ENCODE assay signal across 9 mouse cellular contexts in the genomic region with DNA sequence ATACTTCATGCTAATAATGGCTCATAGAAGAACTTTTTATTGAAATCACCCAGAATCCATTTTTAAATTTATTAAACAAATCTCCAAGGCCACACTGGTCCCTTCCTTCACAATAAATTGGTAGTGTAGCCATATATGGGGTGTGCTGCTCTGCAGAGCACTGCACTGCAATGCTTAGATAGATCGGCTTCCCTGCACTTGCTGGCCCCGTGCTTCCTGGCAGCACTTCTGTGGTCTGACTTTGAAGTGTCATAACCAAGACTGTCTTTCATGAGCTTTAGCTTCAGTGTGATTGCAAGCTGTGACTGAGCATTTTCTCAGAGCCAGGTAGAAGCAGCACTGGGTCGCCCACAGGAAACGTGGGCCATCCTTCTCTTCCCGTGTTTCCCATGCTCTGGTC. TPM values are rescaled to one million over a fixed set of nuclear protein-coding genes. Genes with fewer than 3 reads are reported as not detected.
DNase-seq lines count a peak whose midpoint lies in the region; ATAC-seq and TF ChIP-seq lines count a peak whose summit lies in the region.
"Had no signal": no experiment of that assay in that cellular context is flagged by ENCODE, and none has a peak within 500 bp of the region (broad histone marks: within the 10 kb centered on the region; RNA-seq: fewer than 3 reads in every experiment).

No protein-coding gene starts in this region.

- H3K9me3 ChIP-seq in liver, embryonic 15.5 days (replicated peaks), result no peaks in the 10 kb centered on the region
- no peaks in the 10 kb centered on the region for H3K9me3 ChIP-seq in midbrain, embryonic 16.5 days (replicated peaks; ENCODE audit: control insufficient read depth, low read length, poor library complexity, severe bottlenecking)
- H3K9me3 ChIP-seq: neural tube, embryonic 13.5 days had no signal

- 54% methylated on average over 5 of the region's 5 CpGs for WGBS in kidney, adult 2 months
- 19% methylated on average over 5 of the region's 5 CpGs for WGBS in liver, embryonic 15.5 days (ENCODE audit: insufficient replicate concordance)
- 78% methylated on average over 5 of the region's 5 CpGs for WGBS in midbrain, embryonic 16.5 days

- H3K9ac ChIP-seq in liver, embryonic 15.5 days, result no peak overlapping the region
- no peak overlapping the region for H3K9ac ChIP-seq in midbrain, embryonic 16.5 days (ENCODE audit: low read depth, low read length)
- H3K9ac ChIP-seq: neural tube, embryonic 13.5 days had no signal

- H3K4me3 ChIP-seq in kidney, adult 2 months (ENCODE audit: insufficient read depth, low read depth, low read length), result no peak overlapping the region
- H3K4me3 ChIP-seq in liver, embryonic 15.5 days (replicated peaks), result no peak overlapping the region
- H3K4me3 ChIP-seq in midbrain, embryonic 16.5 days (ENCODE audit: low read depth, low read length), result no peak overlapping the region
- H3K4me3 ChIP-seq: neural tube, embryonic 13.5 days had no signal

- no peaks in the 10 kb centered on the region for H3K27me3 ChIP-seq in kidney, adult 2 months (replicated peaks; ENCODE audit: control insufficient read depth, insufficient read depth, low read length)
- H3K27me3 ChIP-seq in liver, embryonic 15.5 days, result no peaks in the 10 kb centered on the region
- H3K27me3 ChIP-seq in midbrain, embryonic 16.5 days (ENCODE audit: control insufficient read depth, insufficient read depth, low read depth, low read length), result no peaks in the 10 kb centered on the region
- H3K27me3 ChIP-seq: neural tube, embryonic 13.5 days had no signal

- ATAC-seq in liver, embryonic 15.5 days (ENCODE audit: insufficient read depth), result peak; percentile 52
- ATAC-seq in midbrain, embryonic 16.5 days, result no peak

- H3K4me1 ChIP-seq in kidney, adult 2 months (ENCODE audit: control insufficient read depth, insufficient read depth, low read length), result peaks cover 15% of the 10 kb centered on the region; the same call in 1 of the 2 replicates
- H3K4me1 ChIP-seq in liver, embryonic 15.5 days (replicated peaks), result peaks cover 52% of the 10 kb centered on the region
- peaks cover 23% of the 10 kb centered on the region for H3K4me1 ChIP-seq in midbrain, embryonic 16.5 days (ENCODE audit: control insufficient read depth, insufficient read depth, low read length)

- TF ChIP-seq CTCF in kidney, adult 2 months (conservative IDR thresholded peaks at IDR 0.05; ENCODE audit: insufficient read depth, insufficient read length, low read depth, low read length), result no peak

- H3K4me2 ChIP-seq in liver, embryonic 15.5 days, result no peak overlapping the region
- no peak overlapping the region for H3K4me2 ChIP-seq in midbrain, embryonic 16.5 days (ENCODE audit: low read length)
- H3K4me2 ChIP-seq: neural tube, embryonic 13.5 days had no signal

- no peak for TF ChIP-seq POLR2A in kidney, adult 2 months (IDR thresholded peaks at IDR 0.05; ENCODE audit: low read depth, low read length)

- no peaks in the 10 kb centered on the region for H3K36me3 ChIP-seq in kidney, adult 2 months (ENCODE audit: control insufficient read depth, insufficient read depth, low read length)
- 0 out of 2 replicates have a peak, but pooled peaks cover 5% of the 10 kb centered on the region for H3K36me3 ChIP-seq in liver, embryonic 15.5 days (replicated peaks)
- H3K36me3 ChIP-seq in midbrain, embryonic 16.5 days (ENCODE audit: control insufficient read depth, insufficient read depth, low read length), result no peaks in the 10 kb centered on the region
- H3K36me3 ChIP-seq: neural tube, embryonic 13.5 days had no signal

- peak; percentile 30 for DNase-seq in kidney, postnatal 10 days
- DNase-seq in kidney, adult 2 months, result no peak
- peak; percentile 55 for DNase-seq in heart, adult 8-10 months (ENCODE audit: low spot score)
- peak; percentile 71 for DNase-seq in thymus, postnatal 14 days
- no peak for DNase-seq in right cerebral cortex, postnatal 25 days
- no peak for DNase-seq in testis, postnatal 14 days (ENCODE audit: low spot score)

- no peak overlapping the region for H3K27ac ChIP-seq in kidney, adult 2 months (ENCODE audit: insufficient read depth, low read depth, low read length)
- H3K27ac ChIP-seq in liver, embryonic 15.5 days (replicated peaks), result no peak overlapping the region
- no peak overlapping the region for H3K27ac ChIP-seq in midbrain, embryonic 16.5 days (ENCODE audit: low read length)
- H3K27ac ChIP-seq: neural tube, embryonic 13.5 days had no signal

RNA-seq across cellular contexts. Expression of gene Ppp1r12a, which starts 5.8 kb away (rescaled TPM):
- polyA plus RNA-seq in kidney, adult 2 months (2012; rRNA removed), result 14.3 and 18.1 TPM in 2 replicates
- total RNA-seq in heart, adult 8-10 months (2022), result 10 to 100 TPM; 53.4 to 61.5 (median 57.1) TPM
- 30.4 and 31.5 TPM in 2 replicates for polyA plus RNA-seq in liver, embryonic 15.5 days (2015; fragmentation: Nextera tagmentation; extraction: Ambion mirVana)
- 71.0 and 75.9 TPM in 2 replicates for polyA plus RNA-seq in midbrain, embryonic 16.5 days (2015; fragmentation: Nextera tagmentation; extraction: Ambion mirVana)

Comparison
In these comparisons a context has a peak if more than half of its experiments do, and no peak if none do; other contexts are left out.
1. DNase-seq: peak in kidney, postnatal 10 days (single experiment), heart, adult 8-10 months (single experiment) and thymus, postnatal 14 days (single experiment); none in kidney, adult 2 months (single experiment), right cerebral cortex, postnatal 25 days (single experiment) and testis, postnatal 14 days (single experiment).